Mouse (Mus musculus): ENCODE measurements around the gene Gstt2.

DNA sequence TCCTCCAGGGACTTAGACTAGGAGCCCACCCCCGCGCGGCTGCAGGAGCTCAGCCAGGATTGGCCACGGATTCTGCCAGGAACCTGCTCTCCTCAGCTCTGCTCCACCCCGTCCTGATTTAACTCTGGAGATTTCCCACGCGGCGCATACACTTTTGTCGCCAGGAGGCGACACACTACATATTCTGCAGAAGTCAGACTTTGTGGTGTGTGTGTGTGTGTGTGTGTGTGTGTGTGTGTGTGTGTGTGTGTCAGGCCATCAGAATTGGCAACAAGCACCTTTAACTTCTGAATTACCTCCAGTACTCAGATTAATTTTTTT, 46.0 kb upstream of the Gstt2 start:
- no peak for TF ChIP-seq POLR2A (IDR thresholded peaks at IDR 0.05; ENCODE audit: low read depth, low read length)
- TF ChIP-seq CTCF (IDR thresholded peaks at IDR 0.05; ENCODE audit: borderline replicate concordance, insufficient read depth, low read length): 0 out of 2 replicates have a peak, but pooled peaks have one; percentile 16

Data from embryonic fibroblast, embryonic 13.5 days (primary cell).